Mouse (Mus musculus) layer of hippocampus, adult 18-20 months (tissue): ENCODE measurements around the gene Foxp2. TPM values are rescaled to one million over a fixed set of nuclear protein-coding genes. Genes with fewer than 3 reads are reported as not detected.

ENCODE experiments used
- DNase-seq, 2 experiments: peaks; one replicate each; pipeline ENCODE4 v3.0.0; 2022; ENCODE audit warnings: low spot score in 2 of 2
- total RNA-seq, 2 experiments: library from RNA; stranded (reverse); gene quantifications; 2 replicates each; pipeline ENCODE4 v1.2.3; 2021

Foxp2 gene
- total RNA-seq, 2 experiments from 2014 or later, result 1.9 to 2.3 TPM

- DNase-seq, result no peak
These were observed 200.4 kb downstream of the Foxp2 start for GRCm38 (mm10) chr6:15101548-15101947.

- no peak for DNase-seq
These were observed 219.8 kb downstream of the Foxp2 start for GRCm38 (mm10) chr6:15120916-15121315.

GRCm38 (mm10) chr6:15121339-15121738 lies 220.2 kb downstream of the Foxp2 start:
- no peak for DNase-seq

- no peak for DNase-seq
These were observed 229.0 kb downstream of the Foxp2 start for GRCm38 (mm10) chr6:15130142-15130541.

- no peak for DNase-seq
These were observed 240.9 kb downstream of the Foxp2 start for GRCm38 (mm10) chr6:15142094-15142493.

GRCm38 (mm10) chr6:15151619-15152018 lies 250.5 kb downstream of the Foxp2 start:
- no peak for DNase-seq

GRCm38 (mm10) chr6:15163508-15164053 lies 262.4 kb downstream of the Foxp2 start:
- no peak for DNase-seq

GRCm38 (mm10) chr6:15176754-15177153 lies 275.6 kb downstream of the Foxp2 start:
- no peak for DNase-seq

- DNase-seq, result no peak
These were observed 291.7 kb downstream of the Foxp2 start for GRCm38 (mm10) chr6:15192877-15193276.

GRCm38 (mm10) chr6:15242176-15242942 lies 341.2 kb downstream of the Foxp2 start:
- no peak for DNase-seq

- peak; percentile 2 to 8 for DNase-seq
These were observed 356.2 kb downstream of the Foxp2 start for GRCm38 (mm10) chr6:15257393-15257792.

GRCm38 (mm10) chr6:15257893-15258292 lies 356.7 kb downstream of the Foxp2 start:
- DNase-seq, result no peak

GRCm38 (mm10) chr6:15268136-15268535 lies 367.0 kb downstream of the Foxp2 start:
- DNase-seq, result no peak

- peak in 1 of 2 experiments; percentile 32 for DNase-seq
These were observed 384.1 kb downstream of the Foxp2 start for GRCm38 (mm10) chr6:15285213-15285612.

GRCm38 (mm10) chr6:15294081-15294480 lies 392.9 kb downstream of the Foxp2 start:
- DNase-seq, result no peak

- no peak for DNase-seq
These were observed 398.1 kb downstream of the Foxp2 start for GRCm38 (mm10) chr6:15299279-15299678.

GRCm38 (mm10) chr6:15310671-15311070 lies 409.5 kb downstream of the Foxp2 start:
- DNase-seq, result no peak

GRCm38 (mm10) chr6:15316948-15317347 lies 415.8 kb downstream of the Foxp2 start:
- DNase-seq, result no peak

- DNase-seq, result no peak
These were observed 417.2 kb downstream of the Foxp2 start for GRCm38 (mm10) chr6:15318343-15318742.

GRCm38 (mm10) chr6:15321551-15321974 lies 420.4 kb downstream of the Foxp2 start:
- no peak for DNase-seq

- DNase-seq, result no peak
These were observed 421.9 kb downstream of the Foxp2 start for GRCm38 (mm10) chr6:15323099-15323498.

GRCm38 (mm10) chr6:15347705-15348104 lies 446.6 kb downstream of the Foxp2 start:
- DNase-seq, result no peak

GRCm38 (mm10) chr6:15355852-15356251 lies 454.7 kb downstream of the Foxp2 start:
- no peak for DNase-seq
